Mouse (Mus musculus) thymus, adult 18-20 months (tissue): Measurements from ENCODE around the gene Otof.
A peak's percentile ranks its signal among the peaks of the same experiment; 100 is the strongest.

Source experiments
- DNase-seq, 2 experiments: peaks; one replicate each; pipeline ENCODE4 v3.0.0; 2022; ENCODE audit warnings: mixed read lengths in 2 of 2

Gene Otof

GRCm38 (mm10) chr5:30461821-30462220 is at the start of gene Otof:
TSS of gene Otof (minus strand) at chr5:30461932.
- no peak for DNase-seq

GRCm38 (mm10) chr5:30497299-30497698 is 35.6 kb upstream of the Otof start:
- no peak for DNase-seq

DNA sequence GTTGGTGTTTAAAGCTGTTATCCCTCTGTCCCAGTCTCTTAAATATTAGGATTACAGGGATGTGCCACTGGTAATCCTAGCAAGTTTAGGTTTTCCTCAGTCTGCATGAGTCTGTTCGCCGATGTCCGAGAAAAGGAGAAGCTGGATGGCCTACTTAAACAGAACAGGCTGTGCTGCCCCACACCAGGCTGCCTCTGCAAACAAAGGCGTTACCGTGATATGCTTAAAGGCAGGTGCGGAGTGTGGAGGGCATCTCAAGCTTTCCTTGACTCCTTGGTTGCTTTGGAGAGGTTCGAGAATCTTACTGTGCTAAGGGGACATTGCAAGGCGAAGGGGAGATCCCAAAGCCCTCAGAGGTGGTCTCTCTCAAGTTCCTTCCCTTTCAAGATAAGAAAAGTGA is 35.1 kb upstream of the Otof start:
- no peak for DNase-seq

- DNase-seq = no peak
Measured at GRCm38 (mm10) chr5:30495288-30495687, 33.6 kb upstream of the Otof start.

GRCm38 (mm10) chr5:30494606-30495005 is 32.9 kb upstream of the Otof start:
- DNase-seq = no peak

GRCm38 (mm10) chr5:30493723-30494122 is 32.0 kb upstream of the Otof start:
- DNase-seq = no peak

DNA sequence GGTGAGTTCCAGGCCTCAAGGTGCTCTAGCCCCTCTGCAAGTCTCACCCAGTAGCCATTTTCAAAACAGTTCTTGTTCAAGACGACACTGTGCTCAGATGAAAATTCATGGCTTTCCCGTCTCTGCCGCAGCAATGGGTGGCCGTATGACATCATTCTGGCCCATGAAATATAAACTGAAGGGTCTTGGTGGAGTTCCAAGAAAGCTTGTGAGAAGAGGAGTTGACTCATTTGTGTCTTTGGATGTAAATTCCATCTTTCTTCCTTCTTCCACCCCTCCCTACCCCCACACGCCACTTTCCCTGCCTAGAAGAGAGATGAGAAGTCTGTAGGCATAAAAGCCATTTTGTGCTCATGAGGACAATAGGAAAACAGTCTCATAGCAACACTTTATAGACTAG is 29.1 kb upstream of the Otof start:
- DNase-seq = no peak

GRCm38 (mm10) chr5:30490215-30490614 is 28.5 kb upstream of the Otof start:
- DNase-seq = no peak

DNA sequence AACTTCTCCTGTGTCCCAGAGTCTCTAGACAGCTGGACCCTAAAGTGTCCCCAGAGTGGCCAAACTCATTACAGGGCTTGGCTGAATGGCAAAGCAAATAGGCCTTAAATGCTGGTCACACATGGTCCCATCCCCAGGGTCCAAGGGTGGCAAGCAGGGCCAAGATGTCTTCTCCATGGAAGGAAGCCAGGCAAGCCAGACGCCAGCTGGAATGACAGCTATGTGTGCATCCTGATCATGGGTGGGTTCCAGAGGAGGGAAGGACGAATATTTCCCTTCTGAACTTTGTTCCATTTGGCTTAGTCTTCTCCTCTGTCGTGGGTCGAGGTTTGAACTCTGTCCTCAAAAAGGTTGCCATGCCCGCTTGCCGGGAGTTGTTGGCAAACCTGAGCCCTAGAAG is 23.4 kb upstream of the Otof start:
- no peak for DNase-seq

DNA sequence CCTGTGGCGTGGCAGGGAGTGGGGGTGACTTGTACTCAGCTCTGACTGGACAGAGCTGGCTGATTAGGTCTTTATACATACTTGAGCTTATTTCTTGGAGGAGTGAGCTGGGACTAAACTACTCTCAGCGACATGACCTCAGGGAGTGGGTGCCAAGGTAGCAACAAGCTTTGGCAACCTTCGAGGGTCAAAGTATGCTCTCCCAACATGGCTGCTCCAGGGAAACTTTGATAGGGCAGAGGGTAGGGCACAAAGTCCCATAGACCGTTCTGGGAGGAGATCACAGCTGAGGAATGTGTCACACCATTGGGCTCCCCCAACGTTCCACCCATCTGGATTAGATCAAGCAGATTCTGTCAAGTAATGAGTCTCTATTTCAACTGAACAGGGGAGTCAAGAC is 22.9 kb upstream of the Otof start:
- no peak for DNase-seq

- DNase-seq = no peak
Measured at GRCm38 (mm10) chr5:30483533-30483932, 21.8 kb upstream of the Otof start.

DNA sequence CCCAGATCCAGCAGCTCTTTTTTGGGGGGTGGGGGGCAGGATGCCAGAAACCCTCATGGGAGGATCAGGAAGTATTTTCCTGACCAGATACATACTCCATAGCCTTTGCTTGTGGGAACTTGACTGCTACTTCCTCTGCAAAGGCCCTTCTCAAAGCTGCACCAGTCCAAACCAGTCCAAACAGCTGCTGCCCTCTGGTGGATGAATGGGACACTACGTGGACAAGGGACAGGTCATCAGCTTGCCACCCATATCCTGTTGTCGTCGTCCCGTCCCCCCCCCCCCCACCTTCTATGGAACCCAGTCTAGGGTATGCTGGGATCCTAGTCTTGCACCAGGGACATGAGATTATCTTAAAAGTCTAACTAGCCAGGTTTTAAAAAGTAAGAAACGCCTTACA is 20.6 kb upstream of the Otof start:
- peak in 1 of 2 experiments; percentile 39 for DNase-seq

DNA sequence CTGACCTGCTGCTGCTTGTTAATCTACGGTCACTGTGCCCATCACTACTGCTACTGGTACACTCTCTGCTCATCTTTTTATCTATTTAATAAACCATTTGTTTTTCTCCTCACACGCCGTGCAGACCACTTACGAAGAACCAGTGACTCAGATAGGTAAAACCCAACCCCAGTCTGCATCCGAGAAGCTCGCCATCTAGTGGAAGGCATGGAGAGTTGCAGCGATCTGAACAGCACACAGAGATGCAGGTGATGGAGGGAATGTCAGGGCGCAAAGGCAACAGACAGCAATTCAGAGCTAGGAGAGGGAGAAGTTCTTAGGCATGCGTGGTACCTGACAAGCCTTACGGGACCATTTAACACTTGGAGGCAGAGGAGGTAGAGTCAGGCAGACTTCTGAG is 14.8 kb upstream of the Otof start:
- no peak for DNase-seq

GRCm38 (mm10) chr5:30472148-30472547 is 10.4 kb upstream of the Otof start:
- no peak for DNase-seq

DNA sequence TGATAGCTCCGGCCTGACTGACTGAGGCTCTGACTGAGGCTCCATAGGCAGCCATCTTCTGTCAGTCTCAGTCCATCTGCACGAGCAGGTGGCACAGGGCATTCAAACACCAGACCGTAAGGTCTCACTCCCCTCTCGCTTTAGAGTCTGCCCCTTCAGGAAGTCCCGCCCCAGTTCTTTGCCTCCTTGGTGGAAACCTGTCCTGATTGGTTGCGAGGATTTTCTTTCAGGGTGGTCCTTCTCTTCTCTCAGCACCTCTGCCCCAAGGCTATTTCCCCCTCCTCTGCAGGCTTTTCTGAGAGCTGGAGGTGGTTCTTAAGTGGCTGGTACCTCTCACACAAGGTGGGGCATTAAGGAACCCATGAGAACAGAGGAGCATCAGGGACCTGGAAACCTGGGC is 8.7 kb upstream of the Otof start:
- DNase-seq = no peak

DNA sequence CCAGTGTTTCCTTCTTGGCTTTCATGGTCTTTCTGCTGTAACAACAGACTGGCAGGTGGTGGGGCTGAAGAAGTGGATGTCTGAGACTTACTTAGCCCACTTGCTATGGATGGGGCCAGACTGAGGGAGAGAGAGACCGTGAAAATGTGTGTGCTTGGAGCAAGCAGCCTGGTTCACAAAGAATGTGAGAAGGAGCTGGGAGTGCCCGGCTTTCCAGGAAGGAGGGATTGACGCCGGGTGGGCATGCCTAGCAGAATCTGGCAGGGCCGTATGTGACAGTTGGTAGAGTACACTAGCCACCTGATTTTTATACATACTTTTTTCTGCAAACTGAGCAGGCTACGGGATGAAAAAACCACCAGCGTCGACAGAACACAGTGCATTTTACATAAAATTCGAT is 4.6 kb upstream of the Otof start:
- no peak for DNase-seq

DNA sequence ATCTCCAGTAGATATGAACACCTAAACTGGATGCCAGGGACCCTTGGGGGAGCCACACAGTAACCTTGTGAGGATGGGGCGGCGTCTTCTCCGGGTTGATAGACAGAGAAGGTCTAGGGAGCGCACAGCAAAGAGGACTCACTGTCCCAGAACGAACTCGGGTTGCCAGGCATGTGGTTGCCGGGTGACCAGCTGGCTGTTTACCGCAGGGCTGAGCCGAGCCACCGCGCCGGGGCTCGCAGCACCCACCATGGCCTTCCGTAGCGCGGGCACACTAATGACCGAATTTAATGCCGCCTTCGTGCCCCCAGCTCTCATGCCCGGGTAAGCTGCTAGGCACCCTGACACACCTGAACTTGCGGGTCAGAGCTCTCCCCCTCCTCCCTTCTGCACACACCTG is 4.1 kb upstream of the Otof start, which contains the start of gene 1700001C02Rik:
1700001C02Rik (plus strand) TSS at position 187 of the 400 bp plus-strand sequence.
- no peak for DNase-seq

DNA sequence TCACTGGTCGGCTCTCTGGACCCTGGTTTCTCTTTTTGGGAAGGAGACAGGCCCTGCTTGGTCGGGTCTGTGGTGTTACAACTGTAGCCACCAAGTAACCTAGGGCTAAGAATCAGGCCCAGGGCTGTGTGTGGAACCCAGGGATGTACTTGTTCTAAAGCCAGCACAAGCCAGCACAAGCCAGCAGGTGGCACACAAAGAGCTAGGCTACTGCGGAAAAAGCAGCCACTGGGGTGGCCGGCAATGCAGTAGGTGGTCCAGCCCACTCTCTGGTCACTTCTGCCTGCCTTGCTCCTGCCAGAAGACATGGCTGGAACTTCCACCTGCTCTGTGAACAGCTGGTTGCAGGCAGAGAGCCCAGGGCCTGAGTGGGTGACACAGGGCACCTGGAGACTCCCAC is 1.6 kb downstream of the Otof start:
- no peak for DNase-seq

- no peak for DNase-seq
Measured at GRCm38 (mm10) chr5:30456056-30456455, 5.7 kb downstream of the Otof start.

- DNase-seq = no peak
Measured at GRCm38 (mm10) chr5:30444327-30444895, 17.3 kb downstream of the Otof start.

- no peak for DNase-seq
Measured at GRCm38 (mm10) chr5:30442196-30442595, 19.5 kb downstream of the Otof start.

DNA sequence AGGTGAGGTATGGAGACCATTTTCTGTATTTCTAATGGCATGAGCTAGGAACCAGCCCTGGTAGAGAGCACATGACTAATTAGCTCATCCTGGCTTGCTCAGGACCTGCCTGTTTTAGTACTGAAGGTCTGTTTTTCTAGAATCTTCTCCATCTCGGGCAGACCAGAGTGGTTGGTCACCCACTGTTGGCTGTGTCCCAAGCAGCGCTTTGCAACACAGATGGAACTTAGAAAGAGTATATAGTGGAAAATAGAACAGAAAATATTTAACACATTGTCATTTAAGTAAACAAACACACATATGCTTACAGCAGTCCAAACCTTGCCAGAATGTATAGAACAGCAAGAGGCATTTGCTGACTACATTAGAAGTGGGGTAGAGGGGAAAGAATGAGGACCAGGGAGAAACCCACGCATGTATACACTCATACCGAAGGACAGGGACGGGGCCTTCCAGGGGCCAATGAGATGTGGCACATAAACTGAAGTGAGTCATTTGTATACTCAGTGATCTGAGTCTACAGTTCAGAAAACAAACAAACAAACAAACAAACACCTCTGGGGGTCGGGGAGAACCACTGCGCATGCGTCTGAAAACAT is 21.3 kb downstream of the Otof start:
- no peak for DNase-seq

DNA sequence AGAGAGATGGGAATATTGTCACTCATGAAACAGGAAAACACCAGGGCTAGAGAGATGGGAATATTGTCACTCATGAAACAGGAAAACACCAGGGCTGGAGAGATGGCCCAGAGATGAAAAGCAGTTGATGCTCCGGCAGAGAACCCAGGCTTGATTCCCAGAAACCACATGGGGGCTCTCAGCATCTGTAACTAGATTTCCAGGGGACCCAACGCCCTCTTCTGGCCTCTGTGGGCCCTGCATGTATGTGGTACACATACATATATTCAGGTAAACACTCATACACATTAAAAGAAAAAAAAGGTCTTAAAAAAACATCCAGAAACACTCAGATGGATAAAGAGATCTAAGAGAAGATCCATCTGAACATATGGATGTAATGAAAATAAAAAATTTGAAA is 22.8 kb downstream of the Otof start:
- no peak for DNase-seq

DNA sequence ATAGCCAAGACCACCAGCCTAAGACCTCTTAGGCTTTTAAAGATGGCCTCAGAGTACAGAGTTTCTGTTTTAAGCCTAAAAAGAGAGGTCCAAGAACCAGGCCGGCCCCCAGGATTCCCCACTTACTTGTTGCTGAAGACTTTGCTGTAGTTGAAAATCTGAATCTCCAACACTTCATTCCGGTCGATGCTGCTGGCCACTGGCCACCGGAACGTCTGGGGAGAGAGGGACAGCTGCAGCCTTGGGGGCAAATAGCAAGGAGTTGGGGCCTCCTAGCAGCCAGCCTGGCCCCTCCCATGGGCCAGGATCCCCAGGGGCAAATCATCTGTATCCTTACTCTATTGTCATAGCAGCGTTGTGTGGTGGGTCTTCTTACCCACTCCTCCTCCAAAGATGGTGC is 34.3 kb downstream of the Otof start:
- DNase-seq = no peak

DNA sequence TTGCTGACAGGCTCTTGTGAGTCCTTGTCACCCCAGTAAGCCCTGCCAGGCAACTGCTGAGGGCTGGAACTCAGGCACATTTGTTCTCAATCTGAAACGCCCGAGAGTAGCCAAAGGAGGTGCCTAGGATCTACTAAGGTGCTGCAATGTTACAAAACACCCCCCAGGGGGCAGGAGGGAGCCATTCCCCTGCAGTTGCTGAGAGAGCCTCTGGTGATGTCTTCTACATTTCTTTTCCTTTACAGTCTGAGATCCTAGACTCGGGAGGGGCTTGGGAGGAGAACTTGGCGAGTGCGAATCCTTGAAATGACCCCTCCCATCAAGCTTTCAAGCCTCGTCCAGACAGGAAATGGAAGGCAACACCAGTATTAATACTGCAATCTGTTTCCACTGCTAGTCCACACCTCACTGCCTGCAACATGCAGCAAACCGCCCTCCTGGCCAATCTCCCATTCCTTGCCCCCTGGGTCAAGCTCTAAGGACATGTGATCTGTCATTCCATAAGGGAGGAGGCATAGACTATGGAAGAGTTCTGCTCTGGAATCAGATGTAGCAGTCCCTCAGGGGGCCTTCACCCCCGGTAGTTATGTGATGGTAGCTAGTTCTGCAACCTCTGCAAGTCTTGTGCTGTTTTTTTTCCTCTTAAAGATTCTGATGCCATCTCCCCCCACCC is 38.0 kb downstream of the Otof start:
- no peak for DNase-seq
